Mouse (Mus musculus) adrenal gland, adult (tissue): Measurements from ENCODE around the gene Fstl3.

Experiments
- DNase-seq, 2 experiments: peaks; one replicate each; pipeline ENCODE4 v3.0.0; 2022 to 2023; ENCODE audit warnings: low spot score in 1 of 2; ENCODE audit not compliant: inconsistent age in 2 of 2

Fstl3 gene

DNA sequence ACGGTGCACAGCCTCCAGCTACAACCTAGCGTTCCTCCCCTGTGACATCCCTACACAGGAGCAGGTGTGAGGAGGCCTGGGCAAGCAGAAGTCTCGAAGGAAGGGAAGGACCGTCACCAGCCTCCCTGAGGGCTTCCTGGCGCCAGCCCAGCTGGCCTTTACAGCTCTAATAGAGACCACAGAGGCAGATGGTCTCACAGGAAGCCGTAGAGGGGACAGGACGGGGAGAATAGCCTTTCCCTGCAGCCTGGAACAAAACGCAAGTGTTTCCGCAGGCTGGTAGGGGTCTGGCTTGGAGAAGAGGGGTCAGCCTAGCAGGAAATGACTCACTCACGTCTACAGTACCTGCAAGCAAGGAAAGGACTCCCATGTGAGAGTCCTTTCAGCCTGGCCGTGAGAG lies 30.8 kb downstream of the Fstl3 start:
- DNase-seq: peak in 1 of 2 experiments; percentile 70

DNA sequence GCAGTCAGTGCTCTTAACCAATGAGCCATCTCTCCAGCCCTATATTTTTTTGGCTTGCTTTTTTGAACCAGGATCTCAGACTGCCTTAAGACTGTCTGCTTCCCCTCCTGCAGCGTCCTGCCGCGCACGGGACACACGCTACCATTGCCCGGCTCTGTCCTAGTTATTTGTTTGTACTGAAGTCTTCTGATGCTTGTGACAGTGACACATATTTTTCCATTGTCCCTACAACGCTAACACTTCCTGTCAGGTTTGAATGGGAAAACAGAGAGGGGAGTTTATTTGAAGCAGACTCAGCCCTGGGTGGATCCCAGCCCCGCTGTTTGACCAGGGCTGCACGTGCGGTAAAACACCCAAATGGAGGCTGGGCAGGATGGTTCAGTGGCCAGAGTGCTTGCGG lies 31.7 kb downstream of the Fstl3 start:
- DNase-seq: peak in 1 of 2 experiments; percentile 51

DNA sequence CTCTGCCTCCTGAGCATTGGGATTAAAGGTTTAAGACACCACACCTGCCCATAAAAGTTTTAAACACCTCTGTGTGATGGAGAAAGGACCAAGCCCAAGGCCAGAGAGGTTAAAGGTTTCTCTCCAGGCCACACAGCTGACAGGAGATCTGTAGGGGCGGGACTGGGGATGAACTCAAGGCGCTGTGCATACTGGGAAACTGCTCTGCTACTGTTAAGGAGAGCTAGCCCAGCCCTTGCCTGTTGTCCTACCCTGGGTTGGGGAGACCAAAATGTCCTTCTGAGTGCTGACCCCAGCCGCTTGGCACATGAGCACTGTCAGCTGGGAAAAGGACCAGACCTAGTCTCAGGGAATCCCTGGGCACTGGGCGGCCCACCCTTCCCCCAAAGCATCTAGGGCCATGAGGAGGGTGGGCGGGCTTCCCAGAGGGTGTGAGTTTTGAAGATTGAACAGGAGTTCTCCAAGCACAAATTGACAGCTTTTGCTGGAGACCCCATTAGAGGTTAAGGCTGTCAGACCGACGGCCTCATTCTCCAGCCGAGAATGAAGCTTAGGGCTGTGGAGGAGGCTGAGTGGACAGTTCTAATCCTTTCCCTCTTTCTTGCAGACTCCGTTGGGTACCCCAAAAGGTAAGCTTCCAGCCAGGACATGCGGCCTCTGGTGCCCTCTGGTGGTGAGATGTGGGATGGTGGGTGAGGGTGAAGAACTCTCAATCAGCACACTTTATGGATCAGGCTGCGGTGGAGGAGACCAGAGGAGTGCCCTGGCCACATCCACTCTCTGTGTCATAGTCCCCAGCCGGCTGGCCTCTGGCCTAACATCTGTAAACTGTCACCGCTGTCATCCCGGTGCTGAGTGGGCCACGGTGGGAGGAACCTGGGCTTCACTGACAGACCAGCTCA lies 34.9 kb downstream of the Fstl3 start:
- peak; percentile 85 to 96 for DNase-seq

DNA sequence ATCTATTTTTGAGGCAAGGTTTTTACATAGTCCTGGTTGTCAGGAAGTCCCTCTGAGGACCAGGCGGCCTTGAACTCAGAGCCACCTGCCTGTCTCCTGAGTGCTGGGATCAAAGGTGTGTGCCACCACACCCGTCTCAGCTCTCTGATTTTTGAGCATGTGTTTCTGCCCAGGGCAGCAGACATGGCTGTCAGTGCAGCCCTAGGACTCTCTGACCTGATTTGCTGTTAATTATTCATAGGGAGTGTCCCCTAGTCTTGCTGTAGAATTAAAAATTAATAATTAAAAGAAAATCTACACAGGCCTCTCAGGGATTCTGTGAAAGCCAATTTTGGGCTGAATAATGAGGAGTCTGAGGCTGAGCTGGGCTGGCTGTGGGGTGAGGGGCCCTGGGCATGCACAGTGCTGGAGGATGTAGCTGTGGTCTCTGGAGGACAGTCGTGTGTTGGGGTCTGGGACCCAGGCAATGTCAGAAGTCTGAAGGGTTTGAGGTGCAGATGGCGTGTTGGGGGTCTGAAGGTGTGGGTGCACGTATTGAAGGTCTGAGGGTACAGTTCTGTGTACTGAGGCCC lies 37.3 kb downstream of the Fstl3 start:
- DNase-seq: no peak

DNA sequence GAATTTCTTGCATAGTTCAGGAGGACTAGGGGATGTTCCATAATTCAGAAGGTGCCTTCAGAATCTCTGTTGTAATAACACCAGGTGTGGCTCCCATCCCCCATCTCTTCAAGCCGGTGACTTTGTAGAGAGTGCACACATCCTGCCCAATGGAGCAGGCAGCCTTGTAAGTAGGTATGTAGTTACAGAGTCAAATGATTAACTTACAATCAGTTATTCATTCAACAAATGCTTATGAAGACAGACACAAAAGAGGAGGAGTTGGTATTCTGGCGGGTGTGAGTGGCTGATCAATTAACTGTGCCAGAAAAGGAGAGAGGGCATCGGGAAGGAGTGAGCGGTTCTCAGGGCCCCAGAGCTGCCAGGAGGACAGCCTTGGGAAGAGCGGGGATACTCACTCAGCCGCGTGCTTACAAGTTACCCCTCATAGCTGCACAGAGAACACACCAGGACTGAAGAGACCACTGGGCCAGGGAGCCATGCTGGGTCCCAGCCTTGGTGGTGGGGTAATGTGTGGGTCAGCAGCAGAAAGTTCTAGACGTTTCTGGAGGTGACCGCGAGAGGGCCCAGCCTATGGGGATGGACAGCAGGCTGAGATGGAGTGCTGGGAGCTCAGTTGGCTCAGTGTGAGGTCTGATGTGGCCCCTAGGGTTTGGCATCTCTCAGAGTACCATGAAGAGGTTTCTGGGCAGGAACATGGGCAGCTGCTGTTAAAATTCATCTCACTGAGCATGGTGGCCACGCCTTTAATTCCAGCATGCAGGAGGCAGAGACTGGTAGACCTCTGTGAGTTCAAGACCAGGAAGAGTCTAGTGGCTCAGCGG lies 38.8 kb downstream of the Fstl3 start:
- no peak for DNase-seq

DNA sequence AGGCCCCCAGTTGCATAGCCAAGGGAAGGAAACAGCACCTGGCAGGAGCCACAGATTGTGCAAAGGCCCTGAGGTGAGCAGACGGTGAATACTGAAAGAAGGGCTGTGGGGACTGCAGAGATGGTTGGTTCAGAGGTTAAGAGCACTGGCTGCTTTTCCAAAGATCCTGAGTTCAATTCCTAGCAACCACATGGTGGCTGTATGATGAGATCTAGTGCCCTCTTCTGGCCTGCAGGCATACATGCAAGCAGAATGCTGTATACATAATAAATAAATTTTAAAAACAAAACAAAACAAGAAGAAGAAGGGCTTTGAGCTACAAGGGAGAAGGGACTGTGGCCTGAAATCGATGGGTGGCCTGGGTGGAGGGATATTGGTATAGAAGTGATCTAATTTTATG lies 40.0 kb downstream of the Fstl3 start:
- no peak for DNase-seq

DNA sequence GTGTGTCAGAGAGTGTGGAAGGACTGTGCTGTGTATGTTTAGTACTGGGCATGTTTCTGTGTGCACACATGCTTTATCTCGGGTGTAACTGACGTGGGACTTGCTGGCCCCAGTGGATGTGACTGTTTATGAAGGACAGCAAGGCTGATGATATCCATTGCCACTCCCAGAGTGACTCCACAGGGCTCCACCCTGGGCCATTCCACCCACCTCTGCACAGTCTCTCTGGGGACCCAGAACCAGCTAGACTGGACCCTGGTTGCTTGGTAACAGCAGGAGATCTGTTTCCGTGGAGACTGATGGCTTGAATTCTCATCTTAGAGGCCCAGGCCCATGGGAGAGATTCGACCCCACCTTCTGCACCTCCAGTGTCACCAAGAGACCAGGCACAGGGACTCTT lies 41.2 kb downstream of the Fstl3 start:
- no peak for DNase-seq

DNA sequence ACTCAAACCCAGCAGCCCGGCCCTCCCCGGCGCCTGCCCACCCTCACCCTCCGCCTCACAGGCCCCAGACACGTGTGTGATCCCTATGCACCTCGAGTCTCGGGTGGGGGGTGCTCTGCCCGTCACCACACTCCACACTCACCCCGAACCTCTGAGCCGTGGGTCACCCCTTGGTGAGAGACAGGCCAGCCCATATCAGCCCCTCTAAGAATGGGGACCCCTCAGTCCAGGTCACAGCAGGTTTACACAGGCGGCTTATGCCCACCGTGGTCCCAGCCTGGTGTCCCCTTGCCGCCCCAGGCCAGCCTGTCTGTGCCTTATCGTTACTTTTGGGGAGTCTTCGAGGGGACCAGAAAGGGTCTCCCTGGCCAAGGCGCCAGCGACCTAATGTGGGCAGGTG lies 42.5 kb downstream of the Fstl3 start:
- DNase-seq: no peak

DNA sequence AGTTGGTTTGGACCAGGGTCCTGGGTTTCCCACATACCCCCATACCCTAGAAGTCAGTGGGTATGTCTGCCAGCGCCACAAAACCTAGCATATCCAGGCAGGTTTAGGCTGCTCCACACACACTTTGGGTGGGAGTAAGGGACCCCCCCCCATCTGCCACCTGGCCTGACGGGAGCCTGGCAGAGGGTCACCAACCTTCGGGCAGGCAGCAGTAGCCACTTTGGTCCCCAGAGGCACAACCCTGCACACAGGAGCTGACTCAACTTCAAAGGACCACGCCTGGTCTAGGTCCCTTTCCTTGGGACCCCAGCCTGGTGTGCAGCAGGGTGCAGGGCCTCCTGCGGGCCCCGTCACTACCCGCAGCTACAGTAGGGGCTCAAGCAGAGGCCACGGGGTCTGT lies 43.2 kb downstream of the Fstl3 start:
- no peak for DNase-seq

DNA sequence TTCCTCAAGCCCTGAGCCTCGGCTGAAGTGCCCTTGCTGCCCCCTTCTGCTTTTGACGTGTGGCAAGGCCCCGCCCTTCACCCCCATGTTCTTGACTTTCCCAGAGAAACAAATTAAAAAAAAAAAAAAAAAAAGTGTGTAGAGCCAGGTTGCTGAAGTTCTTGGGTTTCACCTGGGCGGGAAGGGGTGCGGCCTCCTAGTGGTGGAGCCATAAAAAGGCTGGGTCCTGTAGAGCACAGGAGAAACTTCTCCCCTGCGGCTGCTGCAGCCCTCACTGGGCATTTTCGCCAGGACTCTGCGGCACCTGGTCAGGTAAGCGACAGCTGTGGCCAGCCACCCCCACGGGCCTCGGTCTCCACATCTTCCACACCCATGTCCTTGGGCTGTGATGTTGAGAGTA lies 43.7 kb downstream of the Fstl3 start, which contains the start of gene Misp:
Gene Misp (plus strand): TSS at position 208 of the 400 bp plus-strand sequence.
- no peak for DNase-seq

DNA sequence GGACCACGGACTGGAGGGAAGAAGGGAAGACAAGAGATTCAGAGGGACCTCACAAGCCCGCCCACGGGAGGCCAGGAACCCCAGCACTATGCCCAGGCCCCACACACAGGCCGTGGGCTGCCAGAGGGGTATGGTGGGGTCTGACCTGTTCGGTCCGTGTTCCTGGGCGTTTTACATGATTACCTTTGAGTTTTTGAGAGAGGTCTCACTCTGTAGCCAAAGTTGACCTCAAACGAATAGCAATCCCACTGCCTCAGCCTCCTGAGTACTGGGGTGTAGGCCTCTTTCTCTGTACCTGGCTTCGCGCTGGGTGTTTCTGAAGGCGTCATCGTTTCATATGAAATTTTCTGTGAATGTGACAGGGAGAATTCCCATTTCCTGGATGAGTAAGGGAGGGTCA lies 44.7 kb downstream of the Fstl3 start:
- no peak for DNase-seq

DNA sequence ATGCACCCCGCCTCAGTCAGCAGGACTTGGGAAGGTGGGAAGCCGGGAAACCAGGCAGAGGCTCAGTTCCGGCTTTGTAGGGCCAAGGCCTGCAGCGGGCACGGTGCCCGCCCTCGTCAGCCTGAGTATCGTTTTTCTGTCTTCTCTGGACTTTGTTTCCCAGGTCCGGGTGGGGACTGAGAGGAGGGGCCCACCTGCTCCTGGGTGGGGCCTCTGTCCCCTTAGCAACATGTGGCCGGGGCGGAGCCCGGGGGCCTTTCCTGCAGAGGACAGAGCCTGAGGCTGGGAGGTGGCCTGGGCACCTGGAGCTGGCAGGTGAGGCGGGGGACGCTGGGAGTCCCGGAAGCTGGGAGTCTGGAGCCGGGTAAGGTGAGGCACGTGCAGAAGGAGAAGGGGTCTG lies 45.3 kb downstream of the Fstl3 start:
- peak in 1 of 2 experiments; percentile 54 for DNase-seq

DNA sequence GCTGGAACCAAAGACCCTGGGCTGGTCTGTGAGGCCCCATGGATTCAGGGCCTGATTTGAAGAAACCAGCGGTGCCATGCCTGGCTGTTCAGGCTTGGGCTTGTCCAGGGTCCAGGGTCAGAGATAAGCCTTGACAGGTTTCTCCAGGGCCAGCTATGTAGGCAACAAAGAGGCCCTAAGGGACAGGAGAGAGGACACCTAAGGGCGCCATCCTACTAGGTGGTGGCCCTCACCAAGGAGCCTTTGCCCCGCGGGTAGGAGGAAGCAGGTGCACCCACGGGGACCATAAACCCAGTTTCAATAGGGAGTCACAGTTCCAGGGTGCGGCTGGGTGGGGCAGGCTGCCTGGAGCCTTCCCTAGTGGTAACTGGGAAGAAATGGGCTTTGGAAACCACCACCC lies 45.9 kb downstream of the Fstl3 start:
- DNase-seq: no peak

DNA sequence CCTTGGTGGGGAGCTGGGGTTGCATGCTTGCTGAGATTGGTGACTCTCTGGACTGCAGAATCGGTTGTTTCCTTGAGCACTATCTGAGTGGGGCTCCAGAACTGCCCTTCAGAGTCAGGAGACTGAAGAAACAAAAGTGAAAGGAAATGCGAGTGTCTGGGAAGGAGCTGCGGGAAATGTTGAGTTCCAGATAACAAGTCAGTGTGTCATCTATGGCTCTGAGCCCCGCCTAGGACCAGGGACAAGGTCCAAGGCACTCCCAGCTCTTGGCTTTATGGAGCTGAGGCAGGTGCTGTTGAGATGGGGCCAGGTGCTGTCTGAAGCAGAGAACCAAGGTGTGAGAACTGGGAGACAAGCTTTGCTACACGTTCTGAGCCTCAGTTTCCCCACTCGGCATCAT lies 47.3 kb downstream of the Fstl3 start:
- DNase-seq: peak in 1 of 2 experiments; percentile 72

DNA sequence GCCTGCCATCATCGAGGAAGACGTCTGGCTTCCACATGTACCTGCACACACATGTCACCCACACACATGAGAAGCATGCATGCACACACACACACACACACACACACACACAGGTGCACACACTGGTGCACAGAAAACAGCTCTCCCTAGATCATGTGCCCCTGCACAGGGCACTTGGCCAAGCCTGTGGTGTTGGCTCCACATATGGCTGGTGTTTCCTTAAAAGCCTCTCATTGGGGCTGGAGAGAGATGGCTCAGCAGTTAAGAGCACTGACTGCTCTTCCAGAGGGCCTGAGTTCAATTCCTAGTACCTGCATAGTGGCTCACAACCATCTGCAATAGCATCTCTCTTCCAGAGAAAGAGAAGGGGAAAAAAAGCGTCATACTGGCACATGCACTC lies 54.5 kb downstream of the Fstl3 start:
- no peak for DNase-seq
